Mouse (Mus musculus) C2C12 (cell line): ENCODE measurements around the gene Mrln.

Experiments used
- CEBPB ChIP-seq: IDR thresholded peaks from one replicate; pipeline ENCODE4 v1.6.1; 2011; ENCODE audit warnings: low read depth, mild to moderate bottlenecking, control low read depth, moderate library complexity
- CTCF ChIP-seq: IDR thresholded peaks from one replicate; pipeline ENCODE4 v1.5.1; 2011; ENCODE audit not compliant: control insufficient read depth, insufficient read depth, insufficient read length

DNA sequence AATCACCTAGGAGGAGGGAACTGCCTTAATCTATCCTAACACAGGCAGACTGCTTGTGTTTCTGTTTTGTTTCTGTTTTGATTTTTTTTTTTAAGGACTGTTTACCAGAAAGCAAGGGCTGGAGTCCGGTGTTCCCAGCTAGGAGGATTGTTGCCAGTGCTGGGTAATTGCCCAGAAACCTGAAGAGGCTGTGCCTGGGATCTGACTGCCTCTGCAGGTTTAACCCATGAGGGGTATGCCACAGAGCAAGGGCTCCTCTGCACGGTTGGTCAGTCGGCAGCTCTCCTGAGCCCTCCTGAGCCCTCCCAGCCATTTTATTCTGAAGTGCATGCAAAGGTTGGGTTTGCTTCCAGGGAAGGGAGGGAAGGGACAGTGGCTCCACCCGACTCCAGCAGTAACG, 40.8 kb upstream of the Mrln start:
- TF ChIP-seq CEBPB, result no peak
- TF ChIP-seq CTCF, result no peak
